Mouse (Mus musculus) lung, postnatal 0 days (tissue): ENCODE measurements at regions not wholly inside any gene's neighbourhood (a gene's known extent, or its start where the extent isn't known, plus 50 kb on each side); places are given as distances from the start of the nearest gene placed in this dataset.

Source experiments
- ATAC-seq: fragments of 200-750 bp; cut with Nextera tagmentation; 2 replicates; pipeline ENCODE4 v1.8.0; 2017; ENCODE audit warnings: moderate library complexity
- DNase-seq: peaks from one replicate; pipeline ENCODE4 v3.0.0-alpha.2; 2016; ENCODE audit warnings: low spot score
- H3K27ac ChIP-seq: fragments of 300-500 bp; sonication (generic); 2 replicates; pipeline ENCODE4 v1.5.1; 2014; ENCODE audit warnings: antibody characterized with exemption, mild to moderate bottlenecking, low read length, mixed read lengths
- H3K27me3 ChIP-seq: fragments of 300-500 bp; sonication (generic); replicated peaks from 2 replicates; pipeline ENCODE4 v1.6.1; 2014; ENCODE audit warnings: low read length, mixed read lengths; ENCODE audit not compliant: insufficient read depth
- H3K36me3 ChIP-seq: fragments of 300-500 bp; sonication (generic); 2 replicates; pipeline ENCODE4 v1.6.1; 2014; ENCODE audit warnings: low read length, mixed read lengths; ENCODE audit not compliant: insufficient read depth
- H3K4me1 ChIP-seq: fragments of 300-500 bp; sonication (generic); 2 replicates; pipeline ENCODE4 v1.6.1; 2014; ENCODE audit warnings: antibody characterized with exemption, low read depth, low read length, mixed read lengths; ENCODE audit not compliant: insufficient read depth
- H3K4me2 ChIP-seq: fragments of 300-500 bp; sonication (generic); replicated peaks from 2 replicates; pipeline ENCODE4 v1.6.1; 2014; ENCODE audit warnings: low read depth, mild to moderate bottlenecking, low read length, moderate library complexity, mixed read lengths
- H3K4me3 ChIP-seq: fragments of 300-500 bp; sonication (generic); 2 replicates; pipeline ENCODE4 v1.5.1; 2014; ENCODE audit warnings: low read depth, low read length
- H3K9ac ChIP-seq: fragments of 300-500 bp; sonication (generic); replicated peaks from 2 replicates; pipeline ENCODE4 v1.6.1; 2014; ENCODE audit warnings: low read depth, mild to moderate bottlenecking
- H3K9me3 ChIP-seq: fragments of 300-500 bp; sonication (generic); 2 replicates; pipeline ENCODE4 v1.6.1; 2016; ENCODE audit warnings: low read length, mixed read lengths
- CTCF ChIP-seq: IDR thresholded peaks from 2 replicates; pipeline ENCODE4 v1.5.1; 2016; ENCODE audit warnings: antibody characterized with exemption, mild to moderate bottlenecking
- EP300 ChIP-seq: IDR thresholded peaks from 2 replicates; pipeline ENCODE4 v1.6.1; 2016; ENCODE audit warnings: antibody characterized with exemption, mild to moderate bottlenecking, control low read depth
- WGBS: fragments of 180-500 bp; shearing (Covaris S2); extraction: QIAGEN DNeasy Blood & Tissue Kit; methylation state at CpG from one replicate; pipeline ENCODE4 v1.1.7; 2014; 5-methylcytosine and 5-hydroxymethylcytosine counted together

DNA sequence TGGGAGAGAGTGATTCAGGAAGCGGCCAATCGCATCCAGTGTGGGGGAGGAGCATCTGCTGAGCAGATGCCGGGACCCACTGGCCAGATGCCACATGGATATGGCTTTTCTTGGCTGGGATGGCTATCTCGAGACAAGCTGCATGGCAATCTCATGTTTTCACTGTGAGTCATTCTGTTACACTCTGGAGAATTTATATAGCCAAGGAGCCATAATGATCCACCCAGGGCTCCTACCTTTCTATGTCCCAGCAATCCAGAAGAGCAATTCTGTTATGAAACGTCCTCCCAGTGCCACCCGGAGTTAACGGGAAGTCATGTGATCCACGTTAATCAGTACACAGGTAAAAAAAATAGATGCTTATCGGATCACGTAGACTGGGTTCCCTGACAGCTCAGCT, 175.7 kb upstream of the Klf4 start:
- Histone ChIP-seq H3K36me3 (no peaks in the 10 kb centered on the region), H3K27ac (no peak overlapping the region), H3K9me3 (no peaks in the 10 kb centered on the region), H3K4me1 (peaks cover 4% of the 10 kb centered on the region; the same call in 1 of the 2 replicates), H3K9ac (no peak overlapping the region), H3K4me2 (no peak overlapping the region), H3K27me3 (no peaks in the 10 kb centered on the region), H3K4me3 (no peak overlapping the region)
- 83% methylated on average over 10 of the region's 10 CpGs for WGBS
- ATAC-seq = no peak
- no peak for DNase-seq
- no peak for TF ChIP-seq CTCF
- TF ChIP-seq EP300 = no peak

DNA sequence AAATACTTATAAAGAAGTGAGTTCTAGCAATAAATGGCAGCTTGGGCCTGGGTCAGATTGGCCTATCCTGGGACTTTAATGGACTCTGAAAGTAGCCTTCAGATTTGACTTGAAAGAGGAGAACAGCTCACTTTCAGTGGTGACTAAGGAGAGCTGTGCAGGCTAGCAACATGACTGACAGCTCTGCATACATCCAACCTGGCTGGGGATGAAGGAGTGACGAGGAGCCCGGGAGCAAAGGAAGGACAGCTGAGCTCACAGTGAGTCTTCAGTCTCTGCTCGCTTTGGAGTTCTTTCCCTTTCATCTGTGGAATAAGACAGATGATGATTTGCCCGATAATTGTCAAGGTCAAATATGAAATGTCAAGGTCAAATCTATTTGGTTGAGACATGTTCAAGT, 172.7 kb upstream of the Klf4 start:
- H3K4me2 ChIP-seq = no peak overlapping the region
- WGBS = 65% methylated on average over 4 of the region's 4 CpGs
- DNase-seq = no peak
- H3K4me3 ChIP-seq = no peak overlapping the region
- no peaks in the 10 kb centered on the region for H3K4me1 ChIP-seq
- no peaks in the 10 kb centered on the region for H3K9me3 ChIP-seq
- H3K36me3 ChIP-seq = no peaks in the 10 kb centered on the region
- no peak for TF ChIP-seq CTCF
- TF ChIP-seq EP300 = no peak
- H3K27me3 ChIP-seq = no peaks in the 10 kb centered on the region
- no peak overlapping the region for H3K27ac ChIP-seq
- no peak overlapping the region for H3K9ac ChIP-seq
- ATAC-seq = no peak

DNA sequence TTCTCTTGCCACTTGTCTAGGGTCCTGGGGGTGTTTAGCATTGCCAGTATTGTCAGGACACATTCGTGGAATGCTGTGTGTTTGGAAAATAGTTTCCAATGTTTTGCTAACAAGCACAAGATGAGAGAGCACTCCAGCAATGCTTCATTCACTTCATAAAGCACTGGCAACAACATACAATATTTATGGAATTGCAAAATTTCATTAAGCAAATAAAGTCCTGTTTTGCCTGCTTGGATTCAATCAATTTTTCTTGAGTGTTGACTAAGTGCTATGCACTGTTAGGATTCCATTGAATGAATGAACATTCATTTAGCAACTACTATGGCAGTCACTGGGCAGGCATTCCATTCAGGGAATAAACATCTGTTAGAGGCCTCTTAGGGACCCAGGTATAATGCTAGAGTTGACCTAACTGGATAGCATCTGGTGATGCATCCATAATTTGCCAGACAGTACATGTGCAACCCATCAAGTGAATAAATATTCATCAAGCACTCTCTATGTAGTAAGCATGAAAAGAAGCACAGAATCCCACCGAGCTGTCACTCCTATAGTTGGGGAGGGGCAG, 171.2 kb upstream of the Klf4 start:
- Histone ChIP-seq H3K9ac (no peak overlapping the region), H3K36me3 (no peaks in the 10 kb centered on the region), H3K4me2 (no peak overlapping the region), H3K4me1 (no peaks in the 10 kb centered on the region), H3K9me3 (no peaks in the 10 kb centered on the region), H3K27me3 (no peaks in the 10 kb centered on the region), H3K4me3 (no peak overlapping the region), H3K27ac (no peak overlapping the region)
- 57% methylated on average over 2 of the region's 2 CpGs for WGBS
- DNase-seq (peak; percentile 35), ATAC-seq (no peak)
- TF ChIP-seq EP300 (no peak), CTCF (no peak)

- H3K9ac ChIP-seq = no peak overlapping the region
- H3K4me3 ChIP-seq = no peak overlapping the region
- no peaks in the 10 kb centered on the region for H3K4me1 ChIP-seq
- H3K27ac ChIP-seq = no peak overlapping the region
- H3K4me2 ChIP-seq = no peak overlapping the region
- DNase-seq (no peak), ATAC-seq (no peak)
- H3K36me3 ChIP-seq = no peaks in the 10 kb centered on the region
- TF ChIP-seq EP300 = no peak
- no peak for TF ChIP-seq CTCF
- no peaks in the 10 kb centered on the region for H3K27me3 ChIP-seq
- H3K9me3 ChIP-seq = no peaks in the 10 kb centered on the region
- 82% methylated on average over 2 of the region's 2 CpGs for WGBS
Observed at GRCm38 (mm10) chr4:55701334-55701733, 169.1 kb upstream of the Klf4 start.

- H3K36me3 ChIP-seq = no peaks in the 10 kb centered on the region
- no peaks in the 10 kb centered on the region for H3K4me1 ChIP-seq
- WGBS = 46% methylated on average over 8 of the region's 8 CpGs
- H3K4me2 ChIP-seq = no peak overlapping the region
- no peak overlapping the region for H3K9ac ChIP-seq
- TF ChIP-seq CTCF (no peak), EP300 (no peak)
- ATAC-seq (no peak), DNase-seq (no peak)
- H3K4me3 ChIP-seq = no peak overlapping the region
- H3K27me3 ChIP-seq = no peaks in the 10 kb centered on the region
- no peak overlapping the region for H3K27ac ChIP-seq
- no peaks in the 10 kb centered on the region for H3K9me3 ChIP-seq
Observed at GRCm38 (mm10) chr4:55699917-55700316, 167.7 kb upstream of the Klf4 start.

GRCm38 (mm10) chr4:55699161-55699560, 166.9 kb upstream of the Klf4 start:
- Histone ChIP-seq H3K9ac (no peak overlapping the region), H3K4me3 (no peak overlapping the region), H3K9me3 (no peaks in the 10 kb centered on the region), H3K27ac (no peak overlapping the region), H3K4me1 (no peaks in the 10 kb centered on the region), H3K27me3 (no peaks in the 10 kb centered on the region), H3K36me3 (no peaks in the 10 kb centered on the region), H3K4me2 (no peak overlapping the region)
- DNase-seq (no peak), ATAC-seq (no peak)
- 70% methylated on average over 5 of the region's 5 CpGs for WGBS
- TF ChIP-seq CTCF (no peak), EP300 (no peak)

DNA sequence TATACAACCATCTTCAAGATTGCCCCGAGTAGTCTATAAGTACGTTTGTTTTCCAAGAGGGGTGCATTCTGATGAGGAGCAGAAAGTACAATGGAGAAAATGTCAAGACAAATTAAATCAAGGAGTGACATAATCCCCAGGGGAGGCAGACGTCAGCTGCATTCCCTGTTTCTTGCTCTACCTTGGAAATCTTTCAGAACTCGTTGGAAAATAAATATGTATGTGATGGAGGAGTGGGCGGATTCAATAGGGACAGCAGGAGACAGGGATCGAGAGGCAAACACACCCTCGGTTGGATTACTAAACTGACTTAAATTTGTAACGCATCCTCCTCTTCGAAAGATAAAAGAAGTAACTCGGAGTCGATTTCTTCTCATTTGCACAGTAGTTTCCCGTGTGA, 164.8 kb upstream of the Klf4 start:
- DNase-seq (no peak), ATAC-seq (no peak)
- Histone ChIP-seq H3K4me1 (no peaks in the 10 kb centered on the region), H3K27me3 (no peaks in the 10 kb centered on the region), H3K4me3 (no peak overlapping the region), H3K9me3 (no peaks in the 10 kb centered on the region), H3K36me3 (no peaks in the 10 kb centered on the region), H3K4me2 (no peak overlapping the region), H3K27ac (no peak overlapping the region), H3K9ac (no peak overlapping the region)
- 61% methylated on average over 12 of the region's 12 CpGs for WGBS
- TF ChIP-seq CTCF = no peak
